Mouse (Mus musculus): ENCODE measurements around the gene Wwox. TPM values are rescaled to one million over a fixed set of nuclear protein-coding genes. Genes with fewer than 3 reads are reported as not detected.
A peak's percentile ranks its signal among the peaks of the same experiment; 100 is the strongest.

Gene Wwox
- polyA plus RNA-seq, 1 experiment from 2014 or later: 3.5 TPM

DNA sequence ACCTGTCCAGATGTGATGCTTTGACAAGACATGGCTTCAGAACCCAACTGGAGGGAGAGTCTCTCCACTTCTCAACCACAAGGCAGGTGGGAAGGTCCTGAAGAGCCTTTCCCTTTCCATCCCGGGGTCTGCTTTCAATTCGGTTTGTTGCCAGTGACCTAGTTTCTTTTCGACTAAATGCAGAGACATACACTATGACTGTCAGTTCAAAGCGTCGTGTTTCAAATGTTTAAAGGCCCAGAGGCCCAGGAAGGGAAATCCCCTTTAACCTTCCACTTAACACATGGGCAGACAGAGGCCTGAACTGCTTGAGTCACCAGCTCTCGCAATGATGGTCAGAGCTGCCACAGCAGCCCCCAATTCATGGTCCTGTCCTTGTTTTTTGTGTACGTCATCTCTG, 606.3 kb downstream of the Wwox start:
- no peaks in the 10 kb centered on the region for H3K9me3 ChIP-seq (replicated peaks; ENCODE audit: control insufficient read depth, low read length)
- no peak overlapping the region for H3K4me2 ChIP-seq (ENCODE audit: low read depth, low read length)
- H3K4me3 ChIP-seq (ENCODE audit: low read depth, low read length): no peak overlapping the region
- no peaks in the 10 kb centered on the region for H3K4me1 ChIP-seq (ENCODE audit: control insufficient read depth, low read depth, low read length)
- no peak for ATAC-seq (ENCODE audit: low read depth)
- 61% methylated on average over 7 of the region's 7 CpGs for WGBS (ENCODE audit: insufficient replicate concordance)
- no peaks in the 10 kb centered on the region for H3K27me3 ChIP-seq (ENCODE audit: control insufficient read depth, insufficient read depth, low read depth, low read length)
- no peaks in the 10 kb centered on the region for H3K36me3 ChIP-seq (ENCODE audit: control insufficient read depth, insufficient read depth)
- no peak overlapping the region for H3K27ac ChIP-seq (ENCODE audit: low read length)
- no peak overlapping the region for H3K9ac ChIP-seq (ENCODE audit: low read depth, low read length)

- Histone ChIP-seq H3K27ac (ENCODE audit: low read length) (no peak overlapping the region), H3K4me3 (ENCODE audit: low read depth, low read length) (no peak overlapping the region), H3K27me3 (ENCODE audit: control insufficient read depth, insufficient read depth, low read depth, low read length) (no peaks in the 10 kb centered on the region), H3K4me2 (ENCODE audit: low read depth, low read length) (no peak overlapping the region), H3K9ac (ENCODE audit: low read depth, low read length) (no peak overlapping the region), H3K4me1 (ENCODE audit: control insufficient read depth, low read depth, low read length) (no peaks in the 10 kb centered on the region), H3K36me3 (ENCODE audit: control insufficient read depth, insufficient read depth) (no peaks in the 10 kb centered on the region), H3K9me3 (replicated peaks; ENCODE audit: control insufficient read depth, low read length) (no peaks in the 10 kb centered on the region)
- peak; percentile 24; the same call in 1 of the 2 replicates for ATAC-seq (ENCODE audit: low read depth)
- 49% methylated on average over 4 of the region's 4 CpGs for WGBS (ENCODE audit: insufficient replicate concordance)
Measured at GRCm38 (mm10) chr8:115046496-115046895, 607.0 kb downstream of the Wwox start.

- no peaks in the 10 kb centered on the region for H3K9me3 ChIP-seq (replicated peaks; ENCODE audit: control insufficient read depth, low read length)
- no peak overlapping the region for H3K4me2 ChIP-seq (ENCODE audit: low read depth, low read length)
- H3K27ac ChIP-seq (ENCODE audit: low read length): no peak overlapping the region
- H3K4me1 ChIP-seq (ENCODE audit: control insufficient read depth, low read depth, low read length): no peaks in the 10 kb centered on the region
- ATAC-seq (ENCODE audit: low read depth): peak; percentile 70
- H3K27me3 ChIP-seq (ENCODE audit: control insufficient read depth, insufficient read depth, low read depth, low read length): no peaks in the 10 kb centered on the region
- no peak overlapping the region for H3K9ac ChIP-seq (ENCODE audit: low read depth, low read length)
- 60% methylated on average over 12 of the region's 12 CpGs for WGBS (ENCODE audit: insufficient replicate concordance)
- H3K36me3 ChIP-seq (ENCODE audit: control insufficient read depth, insufficient read depth): no peaks in the 10 kb centered on the region
- H3K4me3 ChIP-seq (ENCODE audit: low read depth, low read length): no peak overlapping the region
Measured at GRCm38 (mm10) chr8:115058193-115058835, 618.9 kb downstream of the Wwox start.

- H3K9ac ChIP-seq (ENCODE audit: low read depth, low read length): no peak overlapping the region
- no peak overlapping the region for H3K4me2 ChIP-seq (ENCODE audit: low read depth, low read length)
- H3K36me3 ChIP-seq (ENCODE audit: control insufficient read depth, insufficient read depth): no peaks in the 10 kb centered on the region
- H3K27me3 ChIP-seq (ENCODE audit: control insufficient read depth, insufficient read depth, low read depth, low read length): no peaks in the 10 kb centered on the region
- 66% methylated on average over 5 of the region's 5 CpGs for WGBS (ENCODE audit: insufficient replicate concordance)
- ATAC-seq (ENCODE audit: low read depth): no peak
- no peaks in the 10 kb centered on the region for H3K4me1 ChIP-seq (ENCODE audit: control insufficient read depth, low read depth, low read length)
- H3K9me3 ChIP-seq (replicated peaks; ENCODE audit: control insufficient read depth, low read length): no peaks in the 10 kb centered on the region
- H3K27ac ChIP-seq (ENCODE audit: low read length): no peak overlapping the region
- H3K4me3 ChIP-seq (ENCODE audit: low read depth, low read length): no peak overlapping the region
Measured at GRCm38 (mm10) chr8:115063623-115064022, 624.2 kb downstream of the Wwox start.

DNA sequence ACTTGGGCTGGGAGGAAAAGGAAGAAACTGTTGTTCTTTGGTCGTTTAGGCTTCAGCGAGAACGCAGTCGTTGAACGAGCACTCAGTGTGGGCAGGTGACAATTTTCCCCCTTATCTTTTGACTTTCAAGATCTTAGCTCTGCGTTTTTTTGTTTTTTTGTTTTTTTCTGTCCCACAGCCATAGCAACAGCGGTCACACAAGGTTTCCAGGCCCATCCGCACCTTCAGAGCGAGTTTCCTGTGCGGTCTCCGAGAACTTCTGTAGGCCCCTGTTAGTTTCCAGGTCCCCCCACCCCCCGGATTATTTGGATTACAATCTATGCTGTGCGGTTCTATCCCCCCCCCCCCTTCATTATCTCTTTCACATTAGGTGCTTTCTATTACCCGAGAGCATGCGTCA, 625.2 kb downstream of the Wwox start:
- Histone ChIP-seq H3K4me2 (ENCODE audit: low read depth, low read length) (no peak overlapping the region), H3K4me3 (ENCODE audit: low read depth, low read length) (no peak overlapping the region), H3K36me3 (ENCODE audit: control insufficient read depth, insufficient read depth) (no peaks in the 10 kb centered on the region), H3K9ac (ENCODE audit: low read depth, low read length) (no peak overlapping the region), H3K27ac (ENCODE audit: low read length) (no peak overlapping the region), H3K9me3 (replicated peaks; ENCODE audit: control insufficient read depth, low read length) (no peaks in the 10 kb centered on the region), H3K27me3 (ENCODE audit: control insufficient read depth, insufficient read depth, low read depth, low read length) (no peaks in the 10 kb centered on the region), H3K4me1 (ENCODE audit: control insufficient read depth, low read depth, low read length) (no peaks in the 10 kb centered on the region)
- WGBS (ENCODE audit: insufficient replicate concordance): 71% methylated on average over 15 of the region's 15 CpGs
- ATAC-seq (ENCODE audit: low read depth): no peak

DNA sequence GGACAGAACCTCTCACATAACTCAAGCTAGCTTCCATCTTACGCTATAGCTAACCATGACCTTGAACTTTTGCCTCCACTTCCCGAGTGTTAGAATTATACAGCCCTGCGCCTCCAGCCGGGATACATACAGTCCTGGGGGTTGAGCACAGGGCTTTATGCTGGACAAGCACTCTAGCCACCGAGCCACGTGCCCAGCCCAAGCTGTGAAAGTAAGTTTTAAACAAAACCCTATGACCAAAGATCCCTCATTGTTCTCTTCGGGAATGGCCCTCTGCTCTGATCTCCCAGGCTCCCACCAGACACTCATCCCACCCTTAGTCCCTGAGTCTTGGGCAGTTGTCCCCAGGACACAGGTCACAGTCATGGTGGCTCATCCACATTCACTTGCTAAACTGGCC, 625.9 kb downstream of the Wwox start:
- ATAC-seq (ENCODE audit: low read depth): no peak
- H3K36me3 ChIP-seq (ENCODE audit: control insufficient read depth, insufficient read depth): no peaks in the 10 kb centered on the region
- no peak overlapping the region for H3K4me3 ChIP-seq (ENCODE audit: low read depth, low read length)
- no peak overlapping the region for H3K9ac ChIP-seq (ENCODE audit: low read depth, low read length)
- WGBS (ENCODE audit: insufficient replicate concordance): 62% methylated on average over 7 of the region's 7 CpGs
- no peaks in the 10 kb centered on the region for H3K9me3 ChIP-seq (replicated peaks; ENCODE audit: control insufficient read depth, low read length)
- H3K4me1 ChIP-seq (ENCODE audit: control insufficient read depth, low read depth, low read length): no peaks in the 10 kb centered on the region
- H3K27ac ChIP-seq (ENCODE audit: low read length): no peak overlapping the region
- no peak overlapping the region for H3K4me2 ChIP-seq (ENCODE audit: low read depth, low read length)
- H3K27me3 ChIP-seq (ENCODE audit: control insufficient read depth, insufficient read depth, low read depth, low read length): no peaks in the 10 kb centered on the region

GRCm38 (mm10) chr8:115066550-115067058, 627.1 kb downstream of the Wwox start:
- Histone ChIP-seq H3K27ac (ENCODE audit: low read length) (no peak overlapping the region), H3K36me3 (ENCODE audit: control insufficient read depth, insufficient read depth) (no peaks in the 10 kb centered on the region), H3K4me3 (ENCODE audit: low read depth, low read length) (no peak overlapping the region), H3K9ac (ENCODE audit: low read depth, low read length) (no peak overlapping the region), H3K4me2 (ENCODE audit: low read depth, low read length) (no peak overlapping the region), H3K27me3 (ENCODE audit: control insufficient read depth, insufficient read depth, low read depth, low read length) (no peaks in the 10 kb centered on the region), H3K9me3 (replicated peaks; ENCODE audit: control insufficient read depth, low read length) (no peaks in the 10 kb centered on the region), H3K4me1 (ENCODE audit: control insufficient read depth, low read depth, low read length) (no peaks in the 10 kb centered on the region)
- WGBS (ENCODE audit: insufficient replicate concordance): 69% methylated on average over 8 of the region's 8 CpGs
- no peak for ATAC-seq (ENCODE audit: low read depth)

GRCm38 (mm10) chr8:115068723-115069122, 629.3 kb downstream of the Wwox start:
- no peak for ATAC-seq (ENCODE audit: low read depth)
- Histone ChIP-seq H3K27ac (ENCODE audit: low read length) (no peak overlapping the region), H3K36me3 (ENCODE audit: control insufficient read depth, insufficient read depth) (no peaks in the 10 kb centered on the region), H3K4me2 (ENCODE audit: low read depth, low read length) (no peak overlapping the region), H3K4me1 (ENCODE audit: control insufficient read depth, low read depth, low read length) (no peaks in the 10 kb centered on the region), H3K4me3 (ENCODE audit: low read depth, low read length) (no peak overlapping the region), H3K9ac (ENCODE audit: low read depth, low read length) (no peak overlapping the region), H3K9me3 (replicated peaks; ENCODE audit: control insufficient read depth, low read length) (no peaks in the 10 kb centered on the region), H3K27me3 (ENCODE audit: control insufficient read depth, insufficient read depth, low read depth, low read length) (no peaks in the 10 kb centered on the region)
- WGBS (ENCODE audit: insufficient replicate concordance): 23% methylated on average over 5 of the region's 5 CpGs

DNA sequence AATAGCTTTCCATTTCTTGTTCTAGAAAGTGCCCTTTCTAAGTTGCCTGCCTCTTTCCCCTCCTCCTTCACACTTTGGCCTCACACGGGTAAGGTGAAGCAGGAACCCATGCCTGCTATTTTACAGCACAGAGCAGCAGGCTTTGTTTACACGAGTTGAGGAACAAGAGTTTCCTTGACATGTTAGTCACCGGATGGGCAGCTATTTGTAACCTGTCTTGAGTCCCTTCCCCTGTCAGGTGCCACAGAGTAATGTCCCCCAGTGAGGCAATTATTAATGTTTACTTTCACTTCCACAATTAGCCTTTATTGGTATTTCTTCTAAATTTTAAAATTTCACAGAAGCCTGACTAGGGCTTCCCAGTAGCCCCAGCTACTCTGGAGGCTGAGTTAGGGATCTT, 630.8 kb downstream of the Wwox start:
- H3K9me3 ChIP-seq (replicated peaks; ENCODE audit: control insufficient read depth, low read length): no peaks in the 10 kb centered on the region
- H3K36me3 ChIP-seq (ENCODE audit: control insufficient read depth, insufficient read depth): no peaks in the 10 kb centered on the region
- ATAC-seq (ENCODE audit: low read depth): no peak

More for the DNA sequence above, 630.8 kb downstream of the Wwox start:
- no peaks in the 10 kb centered on the region for H3K27me3 ChIP-seq (ENCODE audit: control insufficient read depth, insufficient read depth, low read depth, low read length)
- H3K4me2 ChIP-seq (ENCODE audit: low read depth, low read length): no peak overlapping the region
- H3K27ac ChIP-seq (ENCODE audit: low read length): no peak overlapping the region
- 19% methylated on average over 3 of the region's 3 CpGs for WGBS (ENCODE audit: insufficient replicate concordance)
- H3K9ac ChIP-seq (ENCODE audit: low read depth, low read length): no peak overlapping the region
- no peak overlapping the region for H3K4me3 ChIP-seq (ENCODE audit: low read depth, low read length)
- H3K4me1 ChIP-seq (ENCODE audit: control insufficient read depth, low read depth, low read length): no peaks in the 10 kb centered on the region
